Mouse (Mus musculus): ENCODE measurements around the gene Olfr794.

Olfr794 gene

DNA sequence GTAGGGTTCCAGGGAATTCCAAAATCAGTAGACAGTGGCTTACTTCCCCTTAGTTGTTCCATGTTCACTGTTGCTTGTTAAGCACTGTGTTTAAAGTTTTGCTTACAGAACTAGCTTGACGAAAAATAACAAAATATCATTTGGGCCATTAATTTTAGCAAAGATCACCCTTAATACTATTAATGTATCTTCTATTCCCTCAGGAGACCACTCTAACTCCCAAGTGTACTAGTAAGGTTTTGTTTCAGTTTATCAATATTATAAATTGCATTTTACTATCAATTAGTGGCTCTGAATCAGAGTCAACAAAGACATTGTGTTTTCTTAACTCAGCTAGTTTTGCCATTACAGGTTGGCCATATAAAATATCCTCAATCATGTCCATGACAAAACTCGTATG lies at the start of gene Olfr794:
Gene Olfr794 (plus strand): TSS at position 301 of the 400 bp plus-strand sequence.
- no peak for DNase-seq (ENCODE audit: low read depth, low spot score)

DNA sequence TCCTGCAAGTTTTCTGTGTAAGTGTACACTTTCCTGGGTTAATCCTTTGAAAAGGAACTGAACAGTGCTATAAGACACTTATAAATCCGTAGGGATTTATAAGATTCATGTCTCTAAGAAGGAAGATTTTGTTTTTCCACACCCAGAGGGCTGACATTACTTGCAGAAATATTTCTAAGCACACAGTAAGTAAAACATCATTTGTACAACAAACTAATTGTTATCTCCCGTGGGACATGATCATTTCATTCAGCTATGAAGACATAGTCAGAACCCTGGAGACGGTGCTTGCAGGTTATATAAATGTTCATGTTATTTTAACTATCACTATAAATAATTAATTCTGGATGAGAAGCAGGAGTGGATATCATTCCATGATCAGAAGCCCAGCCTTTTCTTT lies 46.0 kb upstream of the Olfr794 start, which contains the start of gene Olfr791:
Gene Olfr791 (plus strand): TSS at position 301 of the 400 bp plus-strand sequence.
- no peak for DNase-seq (ENCODE audit: low read depth, low spot score)

DNA sequence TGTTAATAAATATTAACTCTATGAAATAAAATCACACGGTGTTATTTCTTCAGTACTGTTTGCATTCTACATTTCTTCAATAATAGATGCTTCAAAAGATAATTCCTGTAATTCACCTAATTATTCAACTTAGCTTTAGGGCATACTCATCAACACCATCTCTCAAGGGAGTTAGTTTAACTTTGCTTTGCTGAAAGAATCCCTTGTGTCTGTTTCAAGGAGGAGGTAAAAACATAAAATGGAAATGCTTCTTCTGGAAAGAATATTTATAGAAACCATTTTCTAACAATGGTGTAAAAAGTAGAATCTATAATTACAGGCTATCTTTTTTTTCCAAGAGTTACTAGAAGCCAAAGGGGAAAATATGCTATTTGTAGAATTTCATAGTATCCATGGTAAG lies 28.6 kb upstream of the Olfr794 start, which contains the start of gene Olfr792:
Gene Olfr792 (plus strand): TSS at position 301 of the 400 bp plus-strand sequence.
- DNase-seq (ENCODE audit: low read depth, low spot score) = no peak

DNA sequence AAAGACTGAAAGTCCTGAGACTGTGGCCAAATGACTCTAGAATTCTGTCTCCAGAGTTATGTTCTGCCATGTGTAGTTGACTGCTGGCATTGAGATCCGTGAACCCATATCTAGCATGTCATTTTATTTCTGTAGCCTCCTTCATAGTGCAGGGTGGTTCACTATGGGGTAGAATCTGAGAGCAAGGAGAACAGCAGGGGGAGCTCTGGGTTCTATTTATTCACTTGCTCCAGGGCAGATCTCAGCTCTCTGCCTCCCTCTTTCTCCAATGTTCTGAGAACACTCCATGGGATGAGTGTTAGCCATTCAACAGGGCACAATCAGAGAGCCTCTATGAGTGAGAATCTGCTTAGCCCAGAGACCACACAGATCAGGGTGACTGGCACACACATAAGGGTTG lies 18.1 kb upstream of the Olfr794 start:
- DNase-seq (ENCODE audit: low read depth, low spot score) = peak; percentile 0

DNA sequence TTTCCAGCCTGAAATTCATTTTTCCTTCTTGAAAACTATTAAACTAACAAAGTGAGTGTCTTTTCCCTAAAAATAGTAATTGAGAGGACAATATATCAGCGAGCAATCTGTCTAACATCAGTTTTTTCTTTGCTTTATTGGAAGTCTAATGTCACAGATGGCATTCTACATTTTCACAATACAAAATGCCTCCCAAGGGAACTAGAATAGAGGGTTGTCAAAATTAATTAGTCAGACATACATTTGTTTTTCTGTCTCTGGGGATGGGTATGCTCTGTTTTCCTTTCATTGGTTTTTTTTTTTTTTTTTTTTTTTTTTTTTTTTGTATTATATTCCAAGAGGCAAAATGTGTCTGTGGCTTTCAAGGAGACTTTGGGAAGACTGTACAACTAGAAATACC lies 9.6 kb downstream of the Olfr794 start:
- no peak for DNase-seq (ENCODE audit: low read depth, low spot score)

DNA sequence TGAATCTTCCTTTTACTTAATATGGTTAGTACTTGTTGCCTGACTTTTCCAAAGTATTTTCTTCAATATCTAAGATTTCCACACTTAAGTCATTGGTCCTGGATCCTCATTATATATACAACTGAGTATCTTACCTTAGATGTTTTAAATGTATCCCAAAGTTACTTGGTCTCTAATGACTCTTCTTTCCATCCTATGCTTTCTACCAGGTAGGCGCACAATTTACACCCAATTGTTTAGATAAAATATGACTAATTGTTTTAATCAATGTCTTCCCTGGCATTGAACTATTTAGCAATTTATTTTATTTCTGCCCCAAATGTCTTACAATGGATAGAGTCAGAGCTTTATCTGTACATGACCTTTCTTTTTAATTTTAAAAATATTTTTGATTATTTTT lies 45.0 kb downstream of the Olfr794 start, which contains the start of gene Olfr796:
Gene Olfr796 (minus strand): TSS at position 101 of the 400 bp plus-strand sequence.
- DNase-seq (ENCODE audit: low read depth, low spot score) = no peak

DNA sequence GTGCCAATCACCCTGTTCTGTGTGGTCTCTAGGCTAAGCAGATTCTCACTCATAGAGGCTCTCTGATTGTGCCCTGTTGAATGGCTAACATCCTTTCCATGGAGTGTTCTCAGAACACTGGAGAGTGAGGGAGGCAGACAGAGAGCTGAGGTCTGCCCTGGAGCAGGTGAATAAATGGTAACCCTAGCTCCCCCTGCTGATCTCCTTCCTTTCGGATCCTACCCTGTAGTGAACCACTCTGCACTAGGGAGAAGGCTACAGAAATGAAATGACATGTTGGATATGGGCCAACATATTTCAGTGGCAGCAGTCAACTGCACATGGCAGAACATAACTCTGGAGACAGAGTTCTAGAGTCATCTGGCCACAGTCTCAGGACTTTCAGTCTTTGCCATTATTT lies 54.3 kb downstream of the Olfr794 start:
- no peak for DNase-seq (ENCODE audit: low read depth, low spot score)

All from forelimb bud, embryonic 11.5 days (tissue).